Mouse (Mus musculus) hindbrain, embryonic 16.5 days (tissue): ENCODE data around the gene Serpina3c. TPM values are rescaled to one million over a fixed set of nuclear protein-coding genes. Genes with fewer than 3 reads are reported as not detected.
"Not testable (repeated sequence)": the region's sequence is repeated elsewhere in the genome, so short reads cannot be mapped to it uniquely, and the experiment has no call there.

Experiments
- ATAC-seq: fragments of 200-750 bp; cut with Nextera tagmentation; 2 replicates; pipeline ENCODE4 v1.8.0; 2017; ENCODE audit warnings: moderate TSS enrichment, moderate library complexity
- H3K27ac ChIP-seq: fragments of 300-500 bp; sonication (generic); 2 replicates; pipeline ENCODE4 v1.5.1; 2014; ENCODE audit warnings: low read depth, mild to moderate bottlenecking, control low read depth, low read length, moderate library complexity
- H3K27me3 ChIP-seq: fragments of 300-500 bp; sonication (generic); replicated peaks from 2 replicates; pipeline ENCODE4 v1.6.1; 2014; ENCODE audit warnings: low read length; ENCODE audit not compliant: control insufficient read depth, insufficient read depth
- H3K36me3 ChIP-seq: fragments of 300-500 bp; sonication (generic); 2 replicates; pipeline ENCODE4 v1.6.1; 2014; ENCODE audit warnings: mild to moderate bottlenecking, low read length, moderate library complexity, mixed read lengths; ENCODE audit not compliant: control insufficient read depth, insufficient read depth
- H3K4me1 ChIP-seq: fragments of 300-500 bp; sonication (generic); 2 replicates; pipeline ENCODE4 v1.6.1; 2014; ENCODE audit warnings: low read depth, low read length; ENCODE audit not compliant: control insufficient read depth, insufficient read depth
- H3K4me2 ChIP-seq: fragments of 300-500 bp; sonication (generic); 2 replicates; pipeline ENCODE4 v1.6.1; 2014; ENCODE audit warnings: mild to moderate bottlenecking, low read length, control low read depth, moderate library complexity
- H3K4me3 ChIP-seq: fragments of 300-500 bp; sonication (generic); 2 replicates; pipeline ENCODE4 v1.5.1; 2014; ENCODE audit warnings: mild to moderate bottlenecking, low read length, control low read depth, moderate library complexity
- H3K9ac ChIP-seq: fragments of 300-500 bp; sonication (generic); 2 replicates; pipeline ENCODE4 v1.6.1; 2014; ENCODE audit warnings: low read depth, mild to moderate bottlenecking, control low read depth, low read length, moderate library complexity
- H3K9me3 ChIP-seq: fragments of 300-500 bp; sonication (generic); 2 replicates; pipeline ENCODE4 v1.6.1; 2014; ENCODE audit warnings: mild to moderate bottlenecking, low read length, moderate library complexity; ENCODE audit not compliant: control insufficient read depth
- WGBS: fragments of 180-500 bp; shearing (Covaris S2); extraction: QIAGEN DNeasy Blood & Tissue Kit; methylation state at CpG from one replicate; pipeline ENCODE4 v1.1.7; 2014; 5-methylcytosine and 5-hydroxymethylcytosine counted together
- polyA plus RNA-seq: library from polyadenylated mRNA; unstranded; fragments of >200 nt; fragmentation: Nextera tagmentation; extraction: Ambion mirVana; gene quantifications from 2 replicates; pipeline ENCODE4 v1.2.1, GENCODE M21; 2015

Gene Serpina3c
- polyA plus RNA-seq, 1 experiment from 2014 or later, result not detected

GRCm38 (mm10) chr12:104127696-104128095 is 26.0 kb downstream of the Serpina3c start, which contains the start of gene Serpina3b:
Serpina3b (plus strand) TSS chr12:104127996.
- Histone ChIP-seq H3K4me2 (no peak within 1 kb of the TSS), H3K27ac (no peak within 1 kb of the TSS), H3K9ac (no peak within 1 kb of the TSS), H3K36me3 (no peaks in the 10 kb centered on the region), H3K27me3 (no peaks in the 10 kb centered on the region), H3K4me1 (no peaks in the 10 kb centered on the region), H3K9me3 (no peaks in the 10 kb centered on the region), H3K4me3 (no peak within 1 kb of the TSS)
- ATAC-seq, result no peak
- WGBS, result 87% methylated on average over 5 of the region's 5 CpGs

GRCm38 (mm10) chr12:104125021-104125560 is 28.6 kb downstream of the Serpina3c start:
- Histone ChIP-seq H3K4me2 (no peak overlapping the region), H3K4me3 (no peak overlapping the region), H3K27ac (no peak overlapping the region), H3K36me3 (no peaks in the 10 kb centered on the region), H3K9me3 (no peaks in the 10 kb centered on the region), H3K27me3 (no peaks in the 10 kb centered on the region), H3K4me1 (no peaks in the 10 kb centered on the region), H3K9ac (no peak overlapping the region)
- 90% methylated on average over 5 of the region's 5 CpGs for WGBS
- no peak for ATAC-seq

- Histone ChIP-seq H3K4me1 (no peaks in the 10 kb centered on the region), H3K36me3 (no peaks in the 10 kb centered on the region), H3K4me3 (no peak overlapping the region), H3K9me3 (no peaks in the 10 kb centered on the region), H3K9ac (no peak overlapping the region), H3K27me3 (no peaks in the 10 kb centered on the region), H3K27ac (no peak overlapping the region), H3K4me2 (no peak overlapping the region)
- WGBS, result 87% methylated on average over 2 of the region's 2 CpGs
- ATAC-seq, result no peak
Observed at GRCm38 (mm10) chr12:104123996-104124395, 29.7 kb downstream of the Serpina3c start.

- H3K9me3 ChIP-seq, result no peaks in the 10 kb centered on the region
- no peak for ATAC-seq
- no peak overlapping the region for H3K9ac ChIP-seq
- 68% methylated on average over 1 of the region's 1 CpGs for whole genome bisulfite sequencing
- H3K4me3 ChIP-seq, result no peak overlapping the region
- H3K4me1 ChIP-seq, result no peaks in the 10 kb centered on the region
- no peak overlapping the region for H3K4me2 ChIP-seq
- H3K27me3 ChIP-seq, result no peaks in the 10 kb centered on the region
- H3K27ac ChIP-seq, result no peak overlapping the region
- H3K36me3 ChIP-seq, result no peaks in the 10 kb centered on the region
Observed at GRCm38 (mm10) chr12:104123097-104123496, 30.6 kb downstream of the Serpina3c start.

GRCm38 (mm10) chr12:104114921-104115579 is 38.6 kb downstream of the Serpina3c start:
- Histone ChIP-seq H3K4me2 (no peak overlapping the region), H3K27me3 (no peaks in the 10 kb centered on the region), H3K4me1 (no peaks in the 10 kb centered on the region), H3K9ac (no peak overlapping the region), H3K4me3 (no peak overlapping the region), H3K36me3 (no peaks in the 10 kb centered on the region), H3K27ac (no peak overlapping the region), H3K9me3 (no peaks in the 10 kb centered on the region)
- no peak for ATAC-seq
- 63% methylated on average over 3 of the region's 3 CpGs for WGBS

GRCm38 (mm10) chr12:104112333-104112732 is 41.3 kb downstream of the Serpina3c start, which contains the start of gene Serpina3a:
Serpina3a (plus strand) TSS chr12:104112724.
- not testable (repeated sequence) for H3K9ac ChIP-seq, H3K9me3 ChIP-seq, H3K4me2 ChIP-seq, H3K4me3 ChIP-seq, H3K27me3 ChIP-seq, ATAC-seq, H3K4me1 ChIP-seq, H3K36me3 ChIP-seq, H3K27ac ChIP-seq
- WGBS, result 84% methylated on average over 9 of the region's 11 CpGs

GRCm38 (mm10) chr12:104108507-104108906 is 45.2 kb downstream of the Serpina3c start:
- no peak overlapping the region for H3K27ac ChIP-seq
- H3K36me3 ChIP-seq, result no peaks in the 10 kb centered on the region
- 93% methylated on average over 2 of the region's 2 CpGs for WGBS
- no peaks in the 10 kb centered on the region for H3K9me3 ChIP-seq
- H3K4me2 ChIP-seq, result no peak overlapping the region
- H3K4me3 ChIP-seq, result no peak overlapping the region
- no peak overlapping the region for H3K9ac ChIP-seq
- no peaks in the 10 kb centered on the region for H3K27me3 ChIP-seq
- no peak for ATAC-seq
- no peaks in the 10 kb centered on the region for H3K4me1 ChIP-seq

GRCm38 (mm10) chr12:104106919-104107318 is 46.8 kb downstream of the Serpina3c start:
- no peaks in the 10 kb centered on the region for H3K27me3 ChIP-seq

GRCm38 (mm10) chr12:104105847-104106246 is 47.8 kb downstream of the Serpina3c start:
- H3K36me3 ChIP-seq, result no peaks in the 10 kb centered on the region
- no peaks in the 10 kb centered on the region for H3K27me3 ChIP-seq
- H3K4me3 ChIP-seq, result no peak overlapping the region
- no peak overlapping the region for H3K4me2 ChIP-seq
- no peak for ATAC-seq
- H3K9me3 ChIP-seq, result no peaks in the 10 kb centered on the region
- no peak overlapping the region for H3K27ac ChIP-seq
- no peak overlapping the region for H3K9ac ChIP-seq
- H3K4me1 ChIP-seq, result no peaks in the 10 kb centered on the region

More at GRCm38 (mm10) chr12:104106919-104107318, 46.8 kb downstream of the Serpina3c start:
- Histone ChIP-seq H3K9me3 (no peaks in the 10 kb centered on the region), H3K9ac (no peak overlapping the region), H3K27ac (no peak overlapping the region), H3K36me3 (no peaks in the 10 kb centered on the region), H3K4me2 (no peak overlapping the region), H3K4me3 (no peak overlapping the region), H3K4me1 (no peaks in the 10 kb centered on the region)
- no peak for ATAC-seq
